Mouse (Mus musculus): Measurements from ENCODE around the gene Yme1l1.

The Yme1l1 gene

GRCm38 (mm10) chr2:23155777-23156607 is at the start of gene Yme1l1, which contains the start of gene Mastl:
Gene Yme1l1 (plus strand): TSS chr2:23156369.
Gene Mastl (minus strand): TSS chr2:23156024.
- DNase-seq, result peak; percentile 99

- no peak for DNase-seq
Observed at GRCm38 (mm10) chr2:23119573-23119972, 36.6 kb upstream of the Yme1l1 start.

GRCm38 (mm10) chr2:23155199-23155621 is 959 bp upstream of the Yme1l1 start:
- no peak for DNase-seq

GRCm38 (mm10) chr2:23156608-23157081 is 476 bp downstream of the Yme1l1 start:
- DNase-seq, result no peak

GRCm38 (mm10) chr2:23172305-23172704 is 16.1 kb downstream of the Yme1l1 start:
- DNase-seq, result no peak

GRCm38 (mm10) chr2:23194366-23194765 is 38.2 kb downstream of the Yme1l1 start:
- DNase-seq, result peak; percentile 35

GRCm38 (mm10) chr2:23201034-23201433 is 44.9 kb downstream of the Yme1l1 start:
- no peak for DNase-seq

GRCm38 (mm10) chr2:23202900-23203670 is 46.9 kb downstream of the Yme1l1 start:
- DNase-seq, result no peak

GRCm38 (mm10) chr2:23207070-23207526 is 50.9 kb downstream of the Yme1l1 start, which contains the start of gene 4931423N10Rik:
Gene 4931423N10Rik (plus strand): TSS chr2:23207476.
- no peak for DNase-seq

- DNase-seq, result no peak
Observed at GRCm38 (mm10) chr2:23213661-23214060, 57.5 kb downstream of the Yme1l1 start.

GRCm38 (mm10) chr2:23225199-23225598 is 69.0 kb downstream of the Yme1l1 start:
- DNase-seq, result no peak

GRCm38 (mm10) chr2:23228463-23228862 is 72.3 kb downstream of the Yme1l1 start:
- no peak for DNase-seq

GRCm38 (mm10) chr2:23234065-23234773 is 78.0 kb downstream of the Yme1l1 start:
- no peak for DNase-seq
